Mouse (Mus musculus): Measurements from ENCODE around the gene Ndufs8. TPM values are rescaled to one million over a fixed set of nuclear protein-coding genes. Genes with fewer than 3 reads are reported as not detected.

The Ndufs8 gene
- polyA plus RNA-seq, 2 experiments: 118 to 219 TPM

- TF ChIP-seq EP300 (IDR thresholded peaks at IDR 0.05; ENCODE audit: low read depth) (no peak), CTCF (IDR thresholded peaks at IDR 0.05; ENCODE audit: low read depth) (no peak)
- H3K36me3 ChIP-seq (replicated peaks; ENCODE audit: control insufficient read depth, insufficient read depth, low read depth): no peaks in the 10 kb centered on the region
- H3K9ac ChIP-seq (replicated peaks): no peak overlapping the region
- no peak overlapping the region for H3K4me2 ChIP-seq (ENCODE audit: low read depth)
- no peaks in the 10 kb centered on the region for H3K27me3 ChIP-seq (ENCODE audit: control insufficient read depth, insufficient read depth, low read length)
- WGBS (ENCODE audit: insufficient replicate concordance): 75% methylated on average over 6 of the region's 6 CpGs
- ATAC-seq (ENCODE audit: insufficient read depth) (no peak), DNase-seq (ENCODE audit: low read depth in 3 of 3, low spot score in 3 of 3) (no peak)
- no peaks in the 10 kb centered on the region; a peak in 1 of 4 replicates for H3K4me1 ChIP-seq (replicated peaks; ENCODE audit: control insufficient read depth in 2 of 2, insufficient read depth in 2 of 2, low read length in 1 of 2)
- H3K27ac ChIP-seq: no peak overlapping the region
- no peak overlapping the region for H3K4me3 ChIP-seq (ENCODE audit: insufficient read depth in 1 of 2, low read depth in 2 of 2, low read length in 2 of 2)
- H3K9me3 ChIP-seq (ENCODE audit: control insufficient read depth, low read length): no peaks in the 10 kb centered on the region
Observed at GRCm38 (mm10) chr19:3880054-3880848, 32.3 kb downstream of the Ndufs8 start.

GRCm38 (mm10) chr19:3875045-3875444 is 37.5 kb downstream of the Ndufs8 start:
- H3K36me3 ChIP-seq (replicated peaks; ENCODE audit: control insufficient read depth, insufficient read depth, low read depth): no peaks in the 10 kb centered on the region
- H3K4me1 ChIP-seq (replicated peaks; ENCODE audit: control insufficient read depth in 2 of 2, insufficient read depth in 2 of 2, low read length in 1 of 2): no peaks in the 10 kb centered on the region; a peak in 1 of 4 replicates
- no peak overlapping the region for H3K27ac ChIP-seq
- no peak overlapping the region for H3K4me3 ChIP-seq (ENCODE audit: insufficient read depth in 1 of 2, low read depth in 2 of 2, low read length in 2 of 2)
- no peaks in the 10 kb centered on the region for H3K27me3 ChIP-seq (ENCODE audit: control insufficient read depth, insufficient read depth, low read length)
- no peak overlapping the region for H3K4me2 ChIP-seq (ENCODE audit: low read depth)
- DNase-seq (ENCODE audit: low read depth in 3 of 3, low spot score in 3 of 3) (no peak), ATAC-seq (ENCODE audit: insufficient read depth) (no peak)
- 71% methylated on average over 7 of the region's 7 CpGs for WGBS (ENCODE audit: insufficient replicate concordance)
- no peak for TF ChIP-seq CTCF (IDR thresholded peaks at IDR 0.05; ENCODE audit: low read depth)
- no peak for TF ChIP-seq EP300 (IDR thresholded peaks at IDR 0.05; ENCODE audit: low read depth)
- H3K9ac ChIP-seq (replicated peaks): no peak overlapping the region
- H3K9me3 ChIP-seq (ENCODE audit: control insufficient read depth, low read length): no peaks in the 10 kb centered on the region

DNA sequence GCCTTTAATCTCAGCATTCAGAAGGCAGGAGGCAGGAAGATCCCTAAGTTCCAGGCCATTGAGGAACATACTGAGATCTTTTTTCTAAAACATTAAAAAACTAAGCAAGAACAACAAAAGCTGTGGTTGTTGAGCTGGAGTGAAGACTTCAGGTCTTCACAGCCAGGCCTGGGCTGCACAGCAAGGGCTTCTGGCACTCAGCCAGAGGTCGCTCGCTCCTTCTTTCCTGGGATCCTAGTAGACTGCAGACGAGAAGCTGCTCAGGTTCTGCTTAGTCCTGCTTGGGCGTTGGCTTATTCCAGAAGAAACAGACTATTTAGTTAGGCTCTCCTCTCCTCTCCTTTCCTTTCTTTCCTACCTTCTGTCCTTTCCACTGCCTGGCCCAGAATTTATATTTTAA is 40.2 kb downstream of the Ndufs8 start:
- ATAC-seq (ENCODE audit: insufficient read depth): no peak
- H3K4me2 ChIP-seq (ENCODE audit: low read depth): no peak overlapping the region

DNA sequence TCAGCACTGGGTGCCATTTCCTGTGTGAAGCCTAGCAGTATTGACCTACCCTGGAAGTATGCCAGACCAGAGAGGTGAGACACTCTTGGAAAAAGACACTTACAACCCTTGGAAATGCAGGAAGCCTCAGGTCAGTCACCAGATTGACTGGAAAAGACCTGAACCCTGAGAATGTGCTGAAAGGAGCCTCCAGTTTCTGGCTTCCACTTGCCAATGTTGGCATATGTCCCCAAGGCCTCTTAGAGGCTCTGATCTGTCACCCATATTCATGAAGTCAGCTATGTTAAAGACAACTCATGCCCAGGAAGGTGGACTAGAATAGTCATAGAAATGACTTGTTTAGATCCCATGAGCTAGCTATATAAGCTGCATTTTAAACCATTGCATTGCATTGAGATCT is 41.1 kb downstream of the Ndufs8 start:
- no peak for DNase-seq (ENCODE audit: low read depth in 3 of 3, low spot score in 3 of 3)
- ATAC-seq (ENCODE audit: insufficient read depth): no peak
- Histone ChIP-seq H3K4me2 (ENCODE audit: low read depth) (no peak overlapping the region), H3K27ac (no peak overlapping the region), H3K9me3 (ENCODE audit: control insufficient read depth, low read length) (no peaks in the 10 kb centered on the region), H3K9ac (replicated peaks) (no peak overlapping the region), H3K36me3 (replicated peaks; ENCODE audit: control insufficient read depth, insufficient read depth, low read depth) (no peaks in the 10 kb centered on the region), H3K4me1 (replicated peaks; ENCODE audit: control insufficient read depth in 2 of 2, insufficient read depth in 2 of 2, low read length in 1 of 2) (no peaks in the 10 kb centered on the region), H3K4me3 (ENCODE audit: insufficient read depth in 1 of 2, low read depth in 2 of 2, low read length in 2 of 2) (no peak overlapping the region), H3K27me3 (ENCODE audit: control insufficient read depth, insufficient read depth, low read length) (no peaks in the 10 kb centered on the region)
- no peak for TF ChIP-seq EP300 (IDR thresholded peaks at IDR 0.05; ENCODE audit: low read depth)
- no peak for TF ChIP-seq CTCF (IDR thresholded peaks at IDR 0.05; ENCODE audit: low read depth)

More for the DNA sequence above, 40.2 kb downstream of the Ndufs8 start:
- H3K36me3 ChIP-seq (replicated peaks; ENCODE audit: control insufficient read depth, insufficient read depth, low read depth): no peaks in the 10 kb centered on the region
- TF ChIP-seq EP300 (IDR thresholded peaks at IDR 0.05; ENCODE audit: low read depth) (no peak), CTCF (IDR thresholded peaks at IDR 0.05; ENCODE audit: low read depth) (no peak)
- H3K4me3 ChIP-seq (ENCODE audit: insufficient read depth in 1 of 2, low read depth in 2 of 2, low read length in 2 of 2): no peak overlapping the region
- H3K27me3 ChIP-seq (ENCODE audit: control insufficient read depth, insufficient read depth, low read length): no peaks in the 10 kb centered on the region
- H3K9ac ChIP-seq (replicated peaks): no peak overlapping the region
- no peaks in the 10 kb centered on the region for H3K4me1 ChIP-seq (replicated peaks; ENCODE audit: control insufficient read depth in 2 of 2, insufficient read depth in 2 of 2, low read length in 1 of 2)
- 62% methylated on average over 4 of the region's 4 CpGs for WGBS (ENCODE audit: insufficient replicate concordance)
- H3K9me3 ChIP-seq (ENCODE audit: control insufficient read depth, low read length): no peaks in the 10 kb centered on the region
- no peak overlapping the region for H3K27ac ChIP-seq
- DNase-seq (ENCODE audit: low read depth in 3 of 3, low spot score in 3 of 3): no peak

DNA sequence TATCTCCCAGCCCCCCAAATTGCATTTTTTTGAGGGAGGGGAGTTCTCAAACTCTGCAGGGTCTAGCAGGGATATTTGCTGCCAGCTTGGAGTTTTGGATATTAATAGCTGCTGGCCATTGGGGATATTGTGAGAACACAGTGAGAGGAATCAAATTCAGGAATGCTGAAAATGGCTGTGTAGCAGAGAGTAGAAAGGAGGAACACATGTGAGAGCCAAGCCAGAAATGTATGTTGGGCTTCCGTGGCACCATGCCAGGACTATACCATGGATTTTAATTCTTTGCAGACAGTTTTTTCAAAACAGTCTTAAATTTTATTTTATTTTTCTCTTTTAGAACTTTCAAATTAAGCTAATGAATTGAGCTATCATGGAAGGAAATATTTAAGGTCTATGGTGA is 44.3 kb downstream of the Ndufs8 start:
- Histone ChIP-seq H3K27me3 (ENCODE audit: control insufficient read depth, insufficient read depth, low read length) (no peaks in the 10 kb centered on the region), H3K4me1 (replicated peaks; ENCODE audit: control insufficient read depth in 2 of 2, insufficient read depth in 2 of 2, low read length in 1 of 2) (no peaks in the 10 kb centered on the region), H3K4me3 (ENCODE audit: insufficient read depth in 1 of 2, low read depth in 2 of 2, low read length in 2 of 2) (no peak overlapping the region), H3K4me2 (ENCODE audit: low read depth) (no peak overlapping the region), H3K36me3 (replicated peaks; ENCODE audit: control insufficient read depth, insufficient read depth, low read depth) (no peaks in the 10 kb centered on the region), H3K27ac (no peak overlapping the region), H3K9ac (replicated peaks) (no peak overlapping the region), H3K9me3 (ENCODE audit: control insufficient read depth, low read length) (no peaks in the 10 kb centered on the region)
- WGBS (ENCODE audit: insufficient replicate concordance): 74% methylated on average over 1 of the region's 1 CpGs
- TF ChIP-seq EP300 (IDR thresholded peaks at IDR 0.05; ENCODE audit: low read depth): no peak
- TF ChIP-seq CTCF (IDR thresholded peaks at IDR 0.05; ENCODE audit: low read depth): no peak
- no peak for DNase-seq (ENCODE audit: low read depth in 3 of 3, low spot score in 3 of 3)
- no peak for ATAC-seq (ENCODE audit: insufficient read depth)
